Mouse (Mus musculus): ENCODE measurements at regions not wholly inside any gene's neighbourhood (a gene's known extent, or its start where the extent isn't known, plus 50 kb on each side); places are given as distances from the start of the nearest gene placed in this dataset.
"Not testable (repeated sequence)": the region's sequence is repeated elsewhere in the genome, so short reads cannot be mapped to it uniquely, and the experiment has no call there.

DNA sequence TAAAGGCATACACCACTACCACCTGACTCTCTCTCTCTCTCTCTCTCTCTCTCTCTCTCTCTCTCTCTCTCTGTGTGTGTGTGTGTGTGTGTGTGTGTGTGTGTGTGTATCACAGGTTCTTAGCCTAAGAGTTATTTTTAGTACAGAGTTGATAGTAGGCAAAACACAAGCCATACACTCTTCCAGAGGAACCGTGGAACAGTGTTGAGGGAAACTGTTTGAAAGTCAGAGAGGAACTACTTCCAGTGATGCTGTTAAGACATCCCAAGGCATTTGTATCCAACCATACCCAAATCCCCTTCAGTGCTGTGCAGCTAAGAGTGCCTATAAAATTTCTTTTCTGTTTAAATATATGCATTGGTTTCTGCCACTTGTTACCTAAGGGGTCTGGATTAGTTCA, 68.3 kb upstream of the Akap13 start:
- Histone ChIP-seq H3K36me3 (no peaks in the 10 kb centered on the region), H3K27ac (replicated peaks) (no peak overlapping the region), H3K9me3 (replicated peaks) (no peaks in the 10 kb centered on the region), H3K4me1 (peaks cover 14% of the 10 kb centered on the region), H3K4me3 (no peak overlapping the region), H3K27me3 (ENCODE audit: low read depth, poor library complexity, severe bottlenecking) (no peaks in the 10 kb centered on the region)
- 96% methylated on average over 1 of the region's 1 CpGs for WGBS
- DNase-seq (ENCODE audit: low spot score) = no peak

DNA sequence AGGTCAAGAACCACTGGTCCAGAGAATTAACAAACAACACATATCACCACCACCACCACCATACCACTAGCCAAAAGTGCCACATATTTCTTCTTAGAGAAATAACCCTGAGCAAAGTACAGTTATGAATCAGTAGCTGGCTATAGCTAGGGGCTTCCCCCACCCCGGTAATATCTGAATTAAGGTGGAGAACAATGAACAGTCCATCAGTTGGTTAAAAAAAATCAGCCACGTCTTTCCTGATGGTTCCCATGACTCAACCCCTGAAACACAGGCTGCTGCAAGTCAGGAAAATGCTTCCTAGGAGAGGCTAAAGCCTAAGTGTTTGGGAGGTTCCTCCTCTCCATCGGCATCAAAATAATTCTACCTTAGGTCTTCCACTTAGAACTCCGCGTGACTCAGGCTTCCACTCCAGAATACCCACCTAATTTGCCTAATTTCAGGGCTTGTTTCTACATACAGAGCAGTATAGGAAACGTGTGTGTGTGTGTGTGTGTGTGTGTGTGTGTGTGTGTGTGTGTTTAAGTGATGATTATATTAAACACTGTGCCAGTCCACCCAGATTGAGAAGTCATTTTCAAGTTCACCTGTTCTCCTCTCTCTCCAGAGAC, 67.4 kb upstream of the Akap13 start:
- H3K9me3 ChIP-seq (replicated peaks) = no peaks in the 10 kb centered on the region
- H3K27me3 ChIP-seq (ENCODE audit: low read depth, poor library complexity, severe bottlenecking) = no peaks in the 10 kb centered on the region
- H3K4me3 ChIP-seq = no peak overlapping the region
- H3K27ac ChIP-seq (replicated peaks) = no peak overlapping the region
- no peaks in the 10 kb centered on the region for H3K36me3 ChIP-seq
- peaks cover 14% of the 10 kb centered on the region for H3K4me1 ChIP-seq
- DNase-seq (ENCODE audit: low spot score) = no peak
- 86% methylated on average over 6 of the region's 6 CpGs for WGBS

DNA sequence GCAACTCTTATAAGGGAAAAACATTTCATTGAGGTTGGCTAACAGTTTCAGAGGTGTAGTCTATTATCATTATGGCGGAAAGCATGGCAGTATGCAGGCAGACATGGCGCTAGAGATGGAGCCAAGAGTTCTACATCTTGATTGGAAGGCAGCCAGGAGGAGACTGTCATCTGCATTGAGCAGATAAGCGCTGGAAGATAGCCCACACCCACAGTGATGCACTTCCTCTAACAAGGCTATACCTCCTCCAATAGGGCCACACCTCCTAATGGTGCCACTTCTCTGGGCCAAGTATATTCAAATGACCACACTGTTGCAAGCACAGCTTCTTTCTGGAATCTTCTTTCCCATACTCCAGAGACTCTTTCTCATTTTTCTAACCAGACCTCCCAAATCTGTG, 65.2 kb upstream of the Akap13 start:
- Histone ChIP-seq H3K9me3 (replicated peaks) (no peaks in the 10 kb centered on the region), H3K4me3 (no peak overlapping the region), H3K36me3 (no peaks in the 10 kb centered on the region), H3K27ac (replicated peaks) (no peak overlapping the region), H3K27me3 (ENCODE audit: low read depth, poor library complexity, severe bottlenecking) (no peaks in the 10 kb centered on the region), H3K4me1 (peaks cover 1% of the 10 kb centered on the region; the same call in 1 of the 2 replicates)
- WGBS = 91% methylated on average over 3 of the region's 3 CpGs
- no peak for DNase-seq (ENCODE audit: low spot score)

DNA sequence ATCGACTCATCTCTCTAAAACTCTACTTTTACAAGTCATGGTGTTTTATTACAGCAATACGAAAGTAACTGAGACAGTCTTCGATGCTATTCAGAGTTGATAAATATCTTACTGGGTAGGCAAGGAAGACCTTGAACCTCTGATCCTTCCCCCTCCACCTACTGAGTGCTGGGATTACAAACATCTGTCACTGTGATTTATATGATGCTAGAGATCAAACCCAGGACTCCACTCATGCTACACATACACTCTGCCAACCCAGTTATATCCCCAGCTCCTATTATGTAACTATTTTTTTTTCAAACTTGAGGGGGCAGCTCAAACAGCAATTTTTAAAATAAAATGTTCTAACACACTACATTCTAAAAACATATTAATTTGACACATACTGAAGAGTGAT, 62.6 kb upstream of the Akap13 start:
- 0 out of 2 replicates have a peak, but pooled peaks cover 4% of the 10 kb centered on the region for H3K4me1 ChIP-seq
- no peak overlapping the region for H3K27ac ChIP-seq (replicated peaks)
- H3K36me3 ChIP-seq = no peaks in the 10 kb centered on the region
- no peaks in the 10 kb centered on the region for H3K27me3 ChIP-seq (ENCODE audit: low read depth, poor library complexity, severe bottlenecking)
- WGBS = 93% methylated on average over 3 of the region's 3 CpGs
- no peak for DNase-seq (ENCODE audit: low spot score)
- H3K9me3 ChIP-seq (replicated peaks) = no peaks in the 10 kb centered on the region
- H3K4me3 ChIP-seq = no peak overlapping the region

DNA sequence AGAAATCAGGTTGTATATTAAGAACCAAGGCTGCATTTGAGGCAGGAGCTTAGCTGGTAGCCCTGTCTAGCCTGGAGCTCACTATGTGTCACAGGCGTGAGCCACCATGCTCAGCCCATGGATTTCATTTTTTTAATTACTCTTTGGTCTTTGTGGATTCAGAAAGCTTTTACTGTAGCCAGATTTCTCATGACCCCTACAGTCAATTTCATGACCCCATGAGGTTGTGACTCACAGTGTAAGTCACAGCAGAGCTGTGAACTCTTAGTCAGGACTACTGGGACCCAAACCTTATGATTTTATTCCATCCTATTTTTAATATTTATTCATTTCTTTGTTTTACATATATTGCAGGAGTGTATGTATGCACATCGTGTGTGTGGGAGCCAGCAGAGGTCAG, 61.9 kb upstream of the Akap13 start:
- WGBS = 88% methylated on average over 2 of the region's 2 CpGs
- Histone ChIP-seq H3K36me3 (no peaks in the 10 kb centered on the region), H3K27me3 (ENCODE audit: low read depth, poor library complexity, severe bottlenecking) (no peaks in the 10 kb centered on the region), H3K27ac (replicated peaks) (no peak overlapping the region), H3K4me3 (no peak overlapping the region), H3K9me3 (replicated peaks) (no peaks in the 10 kb centered on the region), H3K4me1 (0 out of 2 replicates have a peak, but pooled peaks cover 4% of the 10 kb centered on the region)
- DNase-seq (ENCODE audit: low spot score) = no peak

DNA sequence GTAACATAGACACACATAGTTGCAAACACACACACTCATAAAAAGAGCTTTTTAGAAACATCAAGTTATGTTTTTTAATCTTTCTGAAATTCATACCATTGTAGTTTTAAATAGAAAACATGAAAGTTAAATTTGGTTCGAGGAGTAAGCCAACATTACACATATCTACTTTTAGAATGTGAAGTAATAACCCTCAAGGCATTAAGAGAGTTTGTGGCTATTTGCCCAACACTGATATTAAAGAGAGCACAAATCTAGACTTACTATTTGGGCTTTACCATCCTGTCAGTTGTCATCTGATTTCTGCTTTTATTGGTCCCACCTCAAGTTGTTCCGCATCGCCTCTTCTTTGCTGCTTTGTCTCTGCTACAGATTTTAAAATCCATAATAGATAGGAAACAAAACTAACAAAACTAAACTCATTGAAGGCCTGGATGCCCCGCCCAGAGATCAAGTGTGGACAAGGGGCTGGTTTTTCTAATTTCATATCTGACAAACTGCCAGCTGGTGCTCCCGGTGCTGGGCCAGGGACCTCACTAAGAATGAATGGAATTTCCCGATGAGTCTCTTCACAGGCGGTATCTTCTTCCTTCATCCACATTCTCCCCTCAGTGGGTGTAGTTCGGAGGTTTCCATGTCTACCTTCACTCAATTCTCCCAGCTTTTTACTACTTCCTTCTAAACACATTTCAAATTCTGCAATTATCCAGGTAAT, 60.3 kb upstream of the Akap13 start:
- H3K36me3 ChIP-seq = no peaks in the 10 kb centered on the region
- H3K4me1 ChIP-seq = 0 out of 2 replicates have a peak, but pooled peaks cover 4% of the 10 kb centered on the region
- no peak overlapping the region for H3K27ac ChIP-seq (replicated peaks)
- H3K27me3 ChIP-seq (ENCODE audit: low read depth, poor library complexity, severe bottlenecking) = no peaks in the 10 kb centered on the region
- DNase-seq (ENCODE audit: low spot score) = no peak
- no peak overlapping the region for H3K4me3 ChIP-seq
- 84% methylated on average over 8 of the region's 8 CpGs for WGBS
- H3K9me3 ChIP-seq (replicated peaks) = no peaks in the 10 kb centered on the region

DNA sequence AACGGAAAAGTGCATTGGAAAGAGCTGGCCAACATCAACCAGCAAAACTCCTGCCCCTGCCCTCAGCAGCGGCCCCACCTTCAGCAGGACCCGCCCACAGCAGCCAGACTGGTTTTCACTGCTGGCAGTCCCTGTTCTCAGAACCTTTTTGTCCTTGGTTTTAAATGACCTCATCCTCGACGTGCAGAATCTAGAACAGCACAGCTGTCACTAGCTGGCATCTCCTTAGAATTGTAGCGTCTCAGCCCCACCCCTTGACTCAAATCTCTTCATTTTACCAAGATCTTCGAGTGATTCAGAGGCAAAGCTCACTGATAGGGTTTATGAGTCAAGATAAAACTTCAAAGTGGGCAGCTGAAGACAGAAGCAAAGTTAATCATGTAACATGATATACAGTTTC, 57.8 kb upstream of the Akap13 start:
- Histone ChIP-seq H3K9me3 (replicated peaks) (no peaks in the 10 kb centered on the region), H3K4me3 (no peak overlapping the region), H3K4me1 (0 out of 2 replicates have a peak, but pooled peaks cover 4% of the 10 kb centered on the region), H3K27me3 (ENCODE audit: low read depth, poor library complexity, severe bottlenecking) (no peaks in the 10 kb centered on the region), H3K27ac (replicated peaks) (peak overlapping the region; percentile 46; the same call in 1 of the 2 replicates), H3K36me3 (no peaks in the 10 kb centered on the region)
- WGBS = 35% methylated on average over 7 of the region's 7 CpGs
- DNase-seq (ENCODE audit: low spot score) = no peak

DNA sequence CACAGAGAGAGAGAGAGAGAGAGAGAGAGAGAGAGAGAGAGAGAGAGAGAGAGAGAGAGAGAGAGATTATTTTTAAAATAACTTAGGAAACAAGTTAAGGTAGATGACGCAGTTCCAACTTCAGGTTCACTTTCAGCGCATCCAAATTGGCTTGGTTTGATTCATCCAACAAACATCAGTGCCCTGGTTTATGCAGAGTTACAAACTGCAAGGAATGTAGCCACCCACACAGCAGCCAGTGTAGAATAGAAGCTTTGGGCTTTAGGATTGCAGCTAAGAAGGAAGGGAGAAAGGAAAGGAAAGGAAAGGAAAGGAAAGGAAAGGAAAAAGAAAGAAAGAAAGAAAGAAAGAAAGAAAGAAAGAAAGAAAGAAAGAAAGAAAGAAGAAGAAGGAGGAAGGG, 56.9 kb upstream of the Akap13 start:
- H3K27me3 ChIP-seq (ENCODE audit: low read depth, poor library complexity, severe bottlenecking); H3K9me3 ChIP-seq (replicated peaks); H3K4me1 ChIP-seq; H3K4me3 ChIP-seq; H3K36me3 ChIP-seq; H3K27ac ChIP-seq (replicated peaks); DNase-seq (ENCODE audit: low spot score): not testable (repeated sequence)
- 82% methylated on average over 2 of the region's 2 CpGs for WGBS

DNA sequence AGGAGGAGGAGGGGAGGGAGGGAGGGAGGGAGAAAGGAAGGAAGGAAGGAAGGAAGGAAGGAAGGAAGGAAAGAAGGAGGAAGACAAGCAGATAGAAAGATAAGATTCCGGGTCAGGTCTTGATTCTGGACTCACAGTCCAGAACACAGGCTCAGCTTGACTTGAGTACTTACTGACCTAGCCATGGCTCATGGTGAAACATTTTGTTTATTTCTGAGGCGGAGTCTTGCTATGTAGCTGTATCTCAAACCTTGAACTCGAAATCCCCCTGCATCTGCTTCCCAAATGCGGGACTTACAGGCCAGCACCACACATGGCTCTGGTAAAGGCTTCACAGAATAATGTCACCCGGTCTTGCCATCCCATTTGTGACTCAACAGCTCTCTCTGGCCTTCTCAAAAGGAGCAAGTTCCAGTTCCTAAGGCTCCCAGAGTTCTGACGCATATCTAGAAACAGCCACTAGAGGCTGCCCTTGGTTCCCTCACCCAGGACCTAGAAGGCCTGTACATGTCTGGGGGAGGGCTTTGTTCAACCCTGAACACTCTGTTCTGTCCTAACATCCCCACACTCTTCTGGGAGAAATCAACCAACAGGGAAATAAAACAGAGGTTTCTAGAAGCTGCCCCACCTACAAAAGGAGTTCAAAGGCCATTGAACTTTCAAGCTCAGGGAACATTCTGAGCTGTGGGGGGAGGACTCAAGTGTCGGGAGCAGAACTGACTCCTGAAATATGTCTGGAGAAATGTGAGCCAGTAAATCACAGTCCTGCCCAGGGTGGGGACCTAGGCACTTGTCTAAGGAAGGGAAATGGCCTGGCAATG, 56.2 kb upstream of the Akap13 start:
- Histone ChIP-seq H3K36me3 (no peaks in the 10 kb centered on the region), H3K4me1 (0 out of 2 replicates have a peak, but pooled peaks cover 4% of the 10 kb centered on the region), H3K27me3 (ENCODE audit: low read depth, poor library complexity, severe bottlenecking) (no peaks in the 10 kb centered on the region), H3K4me3 (no peak overlapping the region), H3K9me3 (replicated peaks) (no peaks in the 10 kb centered on the region), H3K27ac (replicated peaks) (peak overlapping the region; percentile 67; the same call in 1 of the 2 replicates)
- DNase-seq (ENCODE audit: low spot score) = peak; percentile 39
- WGBS = 56% methylated on average over 7 of the region's 7 CpGs

DNA sequence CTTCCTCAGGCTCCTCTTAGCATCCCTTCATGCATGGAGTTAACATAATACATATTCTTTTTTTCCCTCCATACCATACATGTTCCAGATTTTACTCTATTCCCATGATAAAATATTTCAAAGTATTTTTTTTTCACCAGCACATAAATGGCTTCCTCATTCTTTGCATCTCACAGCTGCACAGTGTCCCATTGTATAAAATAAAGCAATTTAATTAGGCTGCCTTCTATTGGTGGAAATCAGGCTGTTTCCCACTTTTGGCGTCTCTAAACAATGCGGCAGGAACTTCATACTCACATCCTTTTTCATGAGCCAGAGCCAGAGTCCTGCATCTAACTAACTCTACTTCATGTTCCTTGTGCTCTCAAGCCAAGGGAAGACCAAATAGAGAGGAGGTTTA, 54.9 kb upstream of the Akap13 start:
- no peak overlapping the region for H3K27ac ChIP-seq (replicated peaks)
- H3K4me3 ChIP-seq = no peak overlapping the region
- no peaks in the 10 kb centered on the region for H3K36me3 ChIP-seq
- no peaks in the 10 kb centered on the region for H3K27me3 ChIP-seq (ENCODE audit: low read depth, poor library complexity, severe bottlenecking)
- H3K4me1 ChIP-seq = 0 out of 2 replicates have a peak, but pooled peaks cover 4% of the 10 kb centered on the region
- H3K9me3 ChIP-seq (replicated peaks) = no peaks in the 10 kb centered on the region
- DNase-seq (ENCODE audit: low spot score) = no peak
- WGBS = 89% methylated on average over 2 of the region's 2 CpGs

DNA sequence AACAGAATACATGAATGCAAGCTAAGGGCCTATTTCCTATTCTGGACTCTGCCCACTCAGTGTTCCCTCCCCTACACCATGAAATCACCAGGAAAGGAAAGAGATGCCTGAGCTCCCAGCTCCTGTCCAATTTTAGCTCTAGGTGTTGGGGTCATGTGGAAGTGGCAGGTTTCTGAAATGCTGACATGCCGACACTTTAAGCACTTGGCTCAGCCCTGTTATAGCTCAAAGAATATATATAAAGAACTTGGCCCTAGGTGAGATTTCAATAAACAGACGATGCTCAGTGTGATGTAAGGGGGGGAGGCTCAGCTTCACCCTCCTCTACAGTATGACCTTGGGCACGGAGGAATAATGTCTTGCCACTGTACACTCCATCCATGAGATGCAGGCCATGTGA, 50.4 kb upstream of the Akap13 start:
- Histone ChIP-seq H3K27ac (replicated peaks) (no peak overlapping the region), H3K4me3 (no peak overlapping the region), H3K36me3 (no peaks in the 10 kb centered on the region), H3K27me3 (ENCODE audit: low read depth, poor library complexity, severe bottlenecking) (no peaks in the 10 kb centered on the region), H3K4me1 (no peaks in the 10 kb centered on the region), H3K9me3 (replicated peaks) (no peaks in the 10 kb centered on the region)
- DNase-seq (ENCODE audit: low spot score) = no peak
- WGBS = 85% methylated on average over 3 of the region's 3 CpGs

All from midbrain, embryonic 10.5 days (tissue).